In the genomic region with DNA sequence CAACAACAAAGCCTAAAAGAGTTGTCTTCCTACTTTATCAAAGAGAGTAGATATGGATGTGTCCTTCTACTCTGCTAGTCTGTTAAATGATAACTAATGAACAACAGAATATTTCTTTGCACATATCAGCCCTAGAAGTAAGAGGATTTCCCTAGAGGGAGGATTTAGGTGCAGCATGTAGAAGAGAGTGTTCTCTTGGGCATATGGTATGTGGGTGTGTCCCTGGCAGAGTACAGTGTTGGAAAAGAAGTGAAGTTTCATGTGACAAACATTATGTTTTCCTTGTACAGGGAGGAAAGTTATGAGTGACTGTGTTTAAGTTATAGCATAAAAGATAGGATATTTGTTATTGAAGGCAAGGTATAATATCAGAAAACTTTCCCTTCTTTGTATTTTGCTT, we compare ENCODE assay signal across 15 mouse cellular contexts.
DNase-seq lines count a peak whose midpoint lies in the region; ATAC-seq and TF ChIP-seq lines count a peak whose summit lies in the region.
"Had no signal": no experiment of that assay in that cellular context is flagged by ENCODE, and none has a peak within 500 bp of the region (broad histone marks: within the 10 kb centered on the region; RNA-seq: fewer than 3 reads in every experiment).

No protein-coding gene starts in this region.

- no peak for TF ChIP-seq EP300 in lung, postnatal 0 days (IDR thresholded peaks at IDR 0.05)

- no peak for ATAC-seq in lung, postnatal 0 days
- no peak for ATAC-seq in megakaryocyte, adult 5-6 weeks (ENCODE audit: poor library complexity, severe bottlenecking)
- ATAC-seq: midbrain, embryonic 13.5 days had no signal

- no peak overlapping the region for H3K9ac ChIP-seq in lung, postnatal 0 days (replicated peaks; ENCODE audit: low read depth)
- H3K9ac ChIP-seq: embryonic facial prominence, embryonic 12.5 days; lung, embryonic 14.5 days; midbrain, embryonic 13.5 days had no signal

- H3K27me3 ChIP-seq in lung, postnatal 0 days (replicated peaks; ENCODE audit: insufficient read depth, low read length) = no peaks in the 10 kb centered on the region
- H3K27me3 ChIP-seq: CH12.LX; embryonic facial prominence, embryonic 12.5 days; midbrain, embryonic 13.5 days had no signal

- no peaks in the 10 kb centered on the region for H3K4me1 ChIP-seq in lung, postnatal 0 days (ENCODE audit: insufficient read depth, low read depth, low read length)
- H3K4me1 ChIP-seq: embryonic facial prominence, embryonic 12.5 days; midbrain, embryonic 13.5 days had no signal

- H3K27ac ChIP-seq in lung, postnatal 0 days (ENCODE audit: low read length) = no peak overlapping the region
- H3K27ac ChIP-seq: embryonic facial prominence, embryonic 12.5 days; midbrain, embryonic 13.5 days; stomach, postnatal 0 days had no signal

- peak; percentile 60 for DNase-seq in left cerebral cortex, adult 11 months (ENCODE audit: low spot score)
- no peak for DNase-seq in left cerebral cortex, postnatal 4 days
- DNase-seq in layer of hippocampus, adult 9-11 months = peak; percentile 85
- peak; percentile 72 to 86 for DNase-seq in left cerebral cortex, postnatal 14 days (ENCODE audit: low spot score in 2 of 2)
- DNase-seq in telencephalon, adult 2 months (ENCODE audit: low read depth, low spot score) = peak; percentile 87
- no peak for DNase-seq in lung, postnatal 0 days (ENCODE audit: low spot score)
- DNase-seq in cerebellum, adult 9-11 months = no peak
- DNase-seq: gastrocnemius, postnatal 25 days; lung, embryonic 14.5 days had no signal

- H3K36me3 ChIP-seq in lung, postnatal 0 days (ENCODE audit: insufficient read depth, low read length) = no peaks in the 10 kb centered on the region
- H3K36me3 ChIP-seq: embryonic facial prominence, embryonic 12.5 days; midbrain, embryonic 13.5 days had no signal

- no peak overlapping the region for H3K4me3 ChIP-seq in lung, postnatal 0 days (ENCODE audit: low read depth, low read length)
- H3K4me3 ChIP-seq: embryonic facial prominence, embryonic 12.5 days; midbrain, embryonic 13.5 days had no signal

- H3K4me2 ChIP-seq in lung, postnatal 0 days (replicated peaks; ENCODE audit: low read depth, low read length) = no peak overlapping the region
- H3K4me2 ChIP-seq: embryonic facial prominence, embryonic 12.5 days; liver, embryonic 11.5 days; lung, embryonic 14.5 days; midbrain, embryonic 13.5 days had no signal

- no peaks in the 10 kb centered on the region for H3K9me3 ChIP-seq in lung, postnatal 0 days (ENCODE audit: low read length)
- H3K9me3 ChIP-seq: embryonic facial prominence, embryonic 12.5 days; midbrain, embryonic 13.5 days had no signal

- intact Hi-C loops in left cerebral cortex, postnatal 4 days (cut with DNase I) = no loop called here
- intact Hi-C loops in left cerebral cortex, postnatal 14 days (cut with DNase I) = loop anchor here (10.0 kb wide), 1 partner anchor 147 kb away; a partner anchor contains a TSS

- TF ChIP-seq CTCF in lung, postnatal 0 days (IDR thresholded peaks at IDR 0.05) = no peak

Comparison
In these comparisons a context has a peak if more than half of its experiments do, and no peak if none do; other contexts are left out.
1. DNase-seq: peak in left cerebral cortex, adult 11 months (single experiment), layer of hippocampus, adult 9-11 months (single experiment), left cerebral cortex, postnatal 14 days (2 of 2) and telencephalon, adult 2 months (single experiment); none in left cerebral cortex, postnatal 4 days (single experiment), lung, postnatal 0 days (single experiment) and cerebellum, adult 9-11 months (single experiment).